Mouse (Mus musculus) lung, adult 10 weeks (tissue): ENCODE data around the gene Plekhm2. TPM values are rescaled to one million over a fixed set of nuclear protein-coding genes. Genes with fewer than 3 reads are reported as not detected.

Source experiments
- polyA plus RNA-seq: library from polyadenylated mRNA; stranded (reverse); fragments of 350-450 nt; fragmentation: Illumina TruSeq; extraction: RNeasy Lipid Tissue Mini Kit (QIAGEN cat#74804); gene quantifications from one replicate; pipeline ENCODE4 v1.2.3, GENCODE M21; 2014; ENCODE audit warnings: low read depth, low replicate concordance; ENCODE audit not compliant: insufficient read depth

The Plekhm2 gene
- polyA plus RNA-seq = 10.9 TPM

GRCm38 (mm10) chr4:141664799-141665198 is at the start of gene Plekhm2:
Gene Plekhm2 (minus strand): TSS chr4:141664899.

DNA sequence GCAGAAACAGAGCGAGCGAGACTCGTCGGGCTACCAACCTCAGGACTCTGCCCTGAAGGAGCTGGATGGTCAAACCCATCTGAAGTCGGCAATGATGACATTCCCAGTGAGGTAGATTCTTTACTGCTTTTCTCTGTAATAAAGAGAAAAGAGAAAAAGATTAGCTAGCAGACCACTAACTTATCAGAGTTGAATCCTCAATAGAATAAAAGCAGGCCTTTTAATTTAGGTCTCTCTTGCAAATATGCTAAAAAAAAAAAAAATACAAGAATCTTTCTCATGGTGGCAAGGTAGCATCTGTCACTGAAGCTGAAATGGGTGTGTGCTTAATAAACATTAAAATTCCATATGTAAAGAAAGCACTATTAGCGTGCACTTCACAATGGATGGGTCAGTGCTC is 20.8 kb upstream of the Plekhm2 start, which contains the start of gene Rsc1a1:
Rsc1a1 (minus strand) TSS at position 101 of the 400 bp plus-strand sequence.

GRCm38 (mm10) chr4:141623666-141624065 is 41.0 kb downstream of the Plekhm2 start, which contains the start of gene Slc25a34:
Gene Slc25a34 (minus strand): TSS chr4:141623821.

DNA sequence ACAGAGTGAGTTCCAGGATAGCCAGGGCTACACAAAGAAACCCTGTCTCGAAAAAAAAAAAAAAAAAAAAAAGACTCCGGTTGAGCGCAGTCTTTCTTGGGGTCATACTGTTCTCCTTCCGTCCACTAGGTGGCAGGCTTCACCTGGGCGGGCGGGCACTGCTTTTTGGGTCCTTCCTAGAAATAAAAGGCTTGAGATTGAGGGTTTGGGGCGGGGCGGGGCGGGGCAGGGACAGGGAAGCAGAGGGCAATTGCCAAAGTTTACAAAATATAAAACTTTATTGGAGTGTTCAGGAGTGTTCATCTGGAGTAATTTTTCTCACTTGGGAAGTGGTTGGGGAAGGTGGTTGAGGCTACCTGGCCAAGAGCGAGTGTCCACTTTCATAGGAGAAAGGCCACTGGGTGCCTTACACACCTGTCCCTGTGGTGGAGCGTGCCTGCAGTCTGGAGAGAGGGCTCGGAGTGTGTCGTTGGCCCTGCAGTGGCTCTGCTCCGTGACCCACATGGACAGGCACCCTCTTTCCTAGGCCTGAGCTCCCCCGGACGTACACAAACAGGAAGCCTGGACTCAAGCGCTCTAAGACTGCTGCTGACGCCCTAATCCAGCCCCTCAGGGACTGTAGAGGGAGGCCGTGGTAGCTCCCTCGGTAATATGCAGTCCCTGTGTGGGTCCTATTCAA is 46.0 kb downstream of the Plekhm2 start, which contains the start of gene Tmem82:
Tmem82 (minus strand) TSS at position 69 of the 679 bp plus-strand sequence.

GRCm38 (mm10) chr4:141605861-141606260 is 58.8 kb downstream of the Plekhm2 start, which contains the start of gene Fblim1:
Gene Fblim1 (minus strand): TSS chr4:141606096.

Other genes with a start within 250 kb of the Plekhm2 start
- not detected for gene Clcnkb, start 248.9 kb downstream of the Plekhm2 start, polyA plus RNA-seq
- 11.0 TPM for gene Hspb7, start 244.1 kb downstream of the Plekhm2 start, polyA plus RNA-seq
- not detected for gene Srarp, start 228.8 kb downstream of the Plekhm2 start, polyA plus RNA-seq
- gene Zbtb17, start 220.2 kb downstream of the Plekhm2 start, polyA plus RNA-seq = 12.2 TPM
- 2.8 TPM for gene Spen, start 126.3 kb downstream of the Plekhm2 start, polyA plus RNA-seq
- 19.7 TPM for gene Fblim1, start 58.8 kb downstream of the Plekhm2 start, polyA plus RNA-seq
- 1.9 TPM for gene Tmem82, start 46.3 kb downstream of the Plekhm2 start, polyA plus RNA-seq
- gene Slc25a34, start 41.1 kb downstream of the Plekhm2 start, polyA plus RNA-seq = 2.5 TPM
- gene Rsc1a1, start 20.7 kb upstream of the Plekhm2 start, polyA plus RNA-seq = 2.7 TPM
- 10.1 TPM for gene Ddi2, start 58.5 kb upstream of the Plekhm2 start, polyA plus RNA-seq
- 0.22 TPM for gene Agmat, start 81.8 kb upstream of the Plekhm2 start, polyA plus RNA-seq
- gene Dnajc16, start 126.0 kb upstream of the Plekhm2 start, polyA plus RNA-seq = 5.2 TPM
- gene Casp9, start 128.7 kb upstream of the Plekhm2 start, polyA plus RNA-seq = 9.1 TPM
- not detected for gene Cela2a, start 161.3 kb upstream of the Plekhm2 start, polyA plus RNA-seq
- gene Ctrc, start 181.5 kb upstream of the Plekhm2 start, polyA plus RNA-seq = not detected
- 56.1 TPM for gene Efhd2, start 210.0 kb upstream of the Plekhm2 start, polyA plus RNA-seq